In the genomic region with DNA sequence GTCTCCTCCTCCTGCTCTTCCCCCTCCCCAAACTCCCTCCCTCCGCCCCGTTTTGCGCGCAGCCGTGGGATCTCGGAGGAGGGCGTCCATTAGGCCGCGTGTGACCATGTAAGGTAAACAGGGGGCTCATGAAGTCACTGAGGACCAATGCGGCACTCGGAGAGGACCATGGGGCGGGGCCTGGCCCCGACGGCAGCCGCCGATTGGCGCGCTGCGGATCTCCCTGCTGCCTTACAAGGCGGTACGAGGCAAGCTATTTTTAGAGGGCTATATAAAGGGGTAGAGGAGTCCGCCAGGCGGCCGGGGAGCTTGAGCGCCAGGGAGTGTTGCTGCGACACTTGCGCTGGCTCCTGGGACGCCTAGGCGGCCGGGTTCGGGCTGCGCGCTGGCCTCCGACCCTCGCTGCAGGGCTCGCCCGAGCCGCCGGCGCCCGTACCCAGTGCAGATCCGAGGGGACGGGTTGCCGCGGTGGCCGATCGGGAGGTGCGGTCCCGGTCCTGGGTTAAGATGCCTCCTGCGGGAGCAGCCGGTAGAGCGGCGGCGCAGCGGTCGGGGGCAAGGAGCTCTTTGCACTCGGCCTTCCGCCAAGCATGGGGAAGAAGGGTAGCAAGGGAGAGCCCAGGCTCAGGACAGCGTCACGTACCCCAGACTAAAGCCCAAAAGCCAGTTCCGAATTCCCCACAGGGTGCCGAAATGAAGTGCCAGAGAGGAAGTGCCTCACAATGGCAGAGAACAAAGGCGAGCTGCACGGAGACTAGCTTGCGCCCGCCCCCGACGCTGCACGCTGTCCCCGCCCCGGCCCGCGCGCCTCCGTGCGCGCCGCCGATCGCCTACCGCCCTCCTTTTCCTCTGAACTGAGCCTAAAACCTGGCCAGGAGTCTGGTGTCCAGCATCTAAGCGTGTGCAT, we compare ENCODE assay signal across 8 mouse cellular contexts. TPM values are rescaled to one million over a fixed set of nuclear protein-coding genes. Genes with fewer than 3 reads are reported as not detected.
A peak's percentile ranks its signal among the peaks of the same experiment; 100 is the strongest.
DNase-seq lines count a peak whose midpoint lies in the region; ATAC-seq and TF ChIP-seq lines count a peak whose summit lies in the region.

A gene (minus strand): TSS at position 724 of the 907 bp plus-strand sequence.

- no peaks in the 10 kb centered on the region for H3K9me3 ChIP-seq in forebrain, embryonic 10.5 days
- H3K9me3 ChIP-seq in heart, embryonic 15.5 days (replicated peaks), result no peaks in the 10 kb centered on the region
- H3K9me3 ChIP-seq in liver, embryonic 14.5 days (ENCODE audit: control insufficient read depth, low read length), result no peaks in the 10 kb centered on the region
- no peaks in the 10 kb centered on the region for H3K9me3 ChIP-seq in neural tube, embryonic 11.5 days (ENCODE audit: control insufficient read depth, low read length)
- H3K9me3 ChIP-seq in stomach, postnatal 0 days (ENCODE audit: control insufficient read depth, low read length), result no peaks in the 10 kb centered on the region

- H3K27me3 ChIP-seq in forebrain, embryonic 10.5 days (ENCODE audit: poor library complexity, severe bottlenecking), result no peaks in the 10 kb centered on the region
- H3K27me3 ChIP-seq in heart, embryonic 15.5 days, result no peaks in the 10 kb centered on the region
- H3K27me3 ChIP-seq in liver, embryonic 14.5 days (ENCODE audit: control insufficient read depth, insufficient read depth, low read length), result peaks cover 11% of the 10 kb centered on the region; the same call in 1 of the 2 replicates
- H3K27me3 ChIP-seq in neural tube, embryonic 11.5 days (ENCODE audit: control insufficient read depth, insufficient read depth, low read length), result no peaks in the 10 kb centered on the region
- no peaks in the 10 kb centered on the region for H3K27me3 ChIP-seq in stomach, postnatal 0 days (ENCODE audit: control insufficient read depth, insufficient read depth, low read length)

- no peak for TF ChIP-seq EP300 in liver, embryonic 14.5 days (IDR thresholded peaks at IDR 0.05; ENCODE audit: low read depth)
- no peak for TF ChIP-seq EP300 in stomach, postnatal 0 days (optimal IDR thresholded peaks at IDR 0.05)

- H3K4me3 ChIP-seq in forebrain, embryonic 10.5 days, result peak within 1 kb of the TSS; percentile 83
- peak within 1 kb of the TSS; percentile 90 for H3K4me3 ChIP-seq in heart, embryonic 15.5 days
- H3K4me3 ChIP-seq in liver, embryonic 14.5 days (ENCODE audit: insufficient read depth in 1 of 2, low read depth in 2 of 2, low read length in 2 of 2), result peak within 1 kb of the TSS; percentile 66 to 95
- peak within 1 kb of the TSS; percentile 75 for H3K4me3 ChIP-seq in neural tube, embryonic 11.5 days (ENCODE audit: low read depth, low read length)
- peak within 1 kb of the TSS; percentile 86 for H3K4me3 ChIP-seq in stomach, postnatal 0 days (ENCODE audit: low read depth, low read length)

- H3K4me1 ChIP-seq in forebrain, embryonic 10.5 days, result peaks cover 45% of the 10 kb centered on the region
- peaks cover 20% of the 10 kb centered on the region for H3K4me1 ChIP-seq in heart, embryonic 15.5 days (replicated peaks)
- peaks cover 14 to 28% of the 10 kb centered on the region in 2 experiments for H3K4me1 ChIP-seq in liver, embryonic 14.5 days (replicated peaks; ENCODE audit: control insufficient read depth in 2 of 2, insufficient read depth in 2 of 2, low read length in 1 of 2)
- H3K4me1 ChIP-seq in neural tube, embryonic 11.5 days (ENCODE audit: control insufficient read depth, insufficient read depth, low read length), result peaks cover 7% of the 10 kb centered on the region
- H3K4me1 ChIP-seq in stomach, postnatal 0 days (replicated peaks; ENCODE audit: control insufficient read depth, insufficient read depth), result 0 out of 2 replicates have a peak, but pooled peaks cover 2% of the 10 kb centered on the region

- peak; percentile 35; the same call in 1 of the 2 replicates for TF ChIP-seq CTCF in liver, embryonic 14.5 days (IDR thresholded peaks at IDR 0.05; ENCODE audit: low read depth)
- TF ChIP-seq CTCF in stomach, postnatal 0 days (IDR thresholded peaks at IDR 0.05; ENCODE audit: low read depth), result peak; percentile 55

- peak within 1 kb of the TSS; percentile 100 for H3K9ac ChIP-seq in heart, embryonic 15.5 days
- H3K9ac ChIP-seq in liver, embryonic 14.5 days (replicated peaks), result peak within 1 kb of the TSS; percentile 76
- peak within 1 kb of the TSS; percentile 100 for H3K9ac ChIP-seq in neural tube, embryonic 11.5 days (ENCODE audit: low read length)
- peak within 1 kb of the TSS; percentile 100 for H3K9ac ChIP-seq in stomach, postnatal 0 days (ENCODE audit: low read length)

- no peaks in the 10 kb centered on the region for H3K36me3 ChIP-seq in forebrain, embryonic 10.5 days (replicated peaks)
- H3K36me3 ChIP-seq in heart, embryonic 15.5 days, result no peaks in the 10 kb centered on the region
- H3K36me3 ChIP-seq in liver, embryonic 14.5 days (replicated peaks; ENCODE audit: control insufficient read depth, insufficient read depth, low read depth), result no peaks in the 10 kb centered on the region
- H3K36me3 ChIP-seq in neural tube, embryonic 11.5 days (ENCODE audit: control insufficient read depth, insufficient read depth, low read length), result no peaks in the 10 kb centered on the region
- no peaks in the 10 kb centered on the region for H3K36me3 ChIP-seq in stomach, postnatal 0 days (ENCODE audit: control insufficient read depth, insufficient read depth, low read length)

- peak within 1 kb of the TSS; percentile 100 for H3K27ac ChIP-seq in forebrain, embryonic 10.5 days
- peak within 1 kb of the TSS; percentile 100 for H3K27ac ChIP-seq in heart, embryonic 15.5 days
- peak within 1 kb of the TSS; percentile 63 for H3K27ac ChIP-seq in liver, embryonic 14.5 days
- H3K27ac ChIP-seq in neural tube, embryonic 11.5 days (ENCODE audit: low read depth, low read length), result peak within 1 kb of the TSS; percentile 100
- peak within 1 kb of the TSS; percentile 100 for H3K27ac ChIP-seq in stomach, postnatal 0 days (replicated peaks)

- WGBS in forebrain, embryonic 10.5 days, result under 1% methylated on average over 82 of the region's 82 CpGs
- under 1% methylated on average over 81 of the region's 82 CpGs for WGBS in heart, embryonic 15.5 days
- under 1% methylated on average over 81 of the region's 82 CpGs for WGBS in liver, embryonic 14.5 days (ENCODE audit: insufficient replicate concordance)
- under 1% methylated on average over 77 of the region's 82 CpGs for WGBS in neural tube, embryonic 11.5 days
- under 1% methylated on average over 74 of the region's 82 CpGs for WGBS in stomach, postnatal 0 days

- ATAC-seq in CD4-positive, CD25-positive, alpha-beta regulatory T cell, adult 4 months, result peak; percentile 91
- peak; percentile 98 for ATAC-seq in heart, embryonic 15.5 days (replicated peaks; ENCODE audit: insufficient number of reproducible peaks, insufficient read depth, low FRiP score, low read depth)
- peak; percentile 92 for ATAC-seq in liver, embryonic 14.5 days (ENCODE audit: insufficient read depth)
- peak; percentile 98 for ATAC-seq in neural tube, embryonic 11.5 days (ENCODE audit: insufficient read depth, low FRiP score, low TSS enrichment)
- peak; percentile 99 for ATAC-seq in stomach, postnatal 0 days (ENCODE audit: low FRiP score, low TSS enrichment)

- peak; percentile 90 for DNase-seq in c-Kit-positive CD71-negative TER-119-negative erythroid progenitor cells, embryonic 14.5 days (ENCODE audit: low read depth)
- DNase-seq in forebrain, embryonic 10.5 days (ENCODE audit: extremely low spot score, low spot score), result peak; percentile 95
- DNase-seq in kidney, postnatal 25 days, result peak; percentile 96 to 99
- peak; percentile 83 to 90 (median 86) for DNase-seq in liver, embryonic 14.5 days (ENCODE audit: low read depth in 3 of 3, low spot score in 3 of 3)
- DNase-seq in neural tube, embryonic 11.5 days (ENCODE audit: low spot score), result peak; percentile 98
- DNase-seq in stomach, postnatal 0 days (ENCODE audit: low spot score), result peak; percentile 98

- H3K4me2 ChIP-seq in heart, embryonic 15.5 days, result peak within 1 kb of the TSS; percentile 58
- peak within 1 kb of the TSS; percentile 70 for H3K4me2 ChIP-seq in liver, embryonic 14.5 days (ENCODE audit: low read depth)
- H3K4me2 ChIP-seq in neural tube, embryonic 11.5 days (ENCODE audit: low read depth), result peak within 1 kb of the TSS; percentile 78
- H3K4me2 ChIP-seq in stomach, postnatal 0 days (replicated peaks; ENCODE audit: low read depth), result peak within 1 kb of the TSS; percentile 62

RNA-seq across cellular contexts. Expression of the gene that starts here (rescaled TPM):
- polyA plus RNA-seq in CD4-positive, CD25-positive, alpha-beta regulatory T cell, adult 4 months (2017; shearing (Covaris generic)), result 10 to 100 TPM; 30.0 to 36.1 TPM
- polyA plus RNA-seq in forebrain, embryonic 10.5 days (2016; fragmentation: Nextera tagmentation; extraction: Ambion mirVana), result 10.0 and 13.8 TPM in 2 replicates
- polyA plus RNA-seq in heart, embryonic 15.5 days (2015; fragmentation: Nextera tagmentation; extraction: Ambion mirVana), result 18.9 and 19.5 TPM in 2 replicates
- polyA plus RNA-seq in liver, embryonic 14.5 days (2012; rRNA removed), result 1.4 and 1.7 TPM in 2 replicates
- 3.6 and 4.9 TPM in 2 replicates for polyA plus RNA-seq in liver, embryonic 14.5 days (2014; fragmentation: Nextera tagmentation; extraction: Ambion mirVana)
- 31.6 and 35.5 TPM in 2 replicates for polyA plus RNA-seq in neural tube, embryonic 11.5 days (2014; fragmentation: Nextera tagmentation; extraction: Ambion mirVana)
- 15.4 and 16.4 TPM in 2 replicates for polyA plus RNA-seq in stomach, postnatal 0 days (2015; fragmentation: Nextera tagmentation; extraction: Ambion mirVana)

Comparison
In these comparisons a context has a peak if more than half of its experiments do, and no peak if none do; other contexts are left out.
1. Peak in every context shown above with its lines: DNase-seq, ATAC-seq, H3K4me3 ChIP-seq and H3K27ac ChIP-seq.